Mouse (Mus musculus): ENCODE results near the gene Ggt5. TPM values are rescaled to one million over a fixed set of nuclear protein-coding genes. Genes with fewer than 3 reads are reported as not detected.

The Ggt5 gene
- total RNA-seq, 2 experiments from 2014 or later = 2.7 to 3.8 TPM

DNA sequence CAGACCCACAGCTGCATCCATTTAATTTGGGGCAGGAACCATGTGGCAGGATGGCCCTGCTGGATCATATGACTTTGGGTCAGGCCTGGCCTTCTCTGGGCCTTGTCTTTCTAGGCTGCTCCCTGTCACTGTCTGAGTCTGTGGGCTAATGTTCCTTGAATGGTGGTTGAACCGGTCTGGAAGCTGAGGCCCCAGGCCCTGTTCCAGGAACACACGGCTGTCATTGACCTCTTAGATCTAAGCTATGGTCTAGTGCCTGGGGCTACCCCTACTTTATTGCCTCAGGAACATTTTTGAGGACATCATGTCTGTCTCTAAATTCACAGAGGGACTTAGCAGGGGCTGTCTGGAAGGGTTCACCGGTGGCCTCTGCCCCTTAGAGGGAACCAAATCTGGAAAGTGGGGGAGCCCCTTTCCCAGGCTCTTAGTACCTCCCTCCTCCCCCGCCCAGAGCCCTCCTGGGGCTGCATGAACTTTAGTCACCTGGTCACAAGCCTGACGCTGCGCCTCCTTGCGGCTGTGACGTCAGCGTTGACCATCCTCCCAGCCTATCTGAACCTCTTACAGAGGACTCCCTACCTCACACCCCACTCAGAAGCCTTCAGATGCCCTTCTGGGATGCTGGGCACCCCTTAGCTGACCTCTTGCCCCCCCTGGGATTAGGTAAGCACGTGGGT is 18.0 kb upstream of the Ggt5 start:
- no peak for DNase-seq (ENCODE audit: extremely low spot score in 1 of 2, low spot score in 2 of 2)

DNA sequence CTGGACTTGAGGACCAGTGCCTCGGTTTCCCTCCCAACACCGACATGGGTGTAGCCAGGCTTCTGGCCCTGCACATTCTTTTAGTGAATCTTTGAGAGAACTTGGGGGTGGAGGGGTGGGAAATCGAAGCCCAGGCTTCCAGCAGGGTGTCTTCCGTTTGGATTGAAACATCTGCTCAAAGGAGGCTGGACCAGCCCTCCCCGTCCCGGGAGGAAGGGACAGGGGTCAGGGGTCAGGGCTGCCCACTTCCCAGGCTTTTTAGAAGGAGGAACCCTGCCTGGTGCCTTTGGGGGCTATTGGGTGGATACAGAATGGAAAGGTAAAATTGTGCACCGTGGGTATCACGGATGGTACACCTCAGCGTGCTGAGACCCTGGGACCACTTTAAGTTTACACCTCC is 17.2 kb upstream of the Ggt5 start:
- DNase-seq (ENCODE audit: extremely low spot score in 1 of 2, low spot score in 2 of 2) = no peak
- H3K27ac ChIP-seq = no peak overlapping the region
- TF ChIP-seq CTCF (IDR thresholded peaks at IDR 0.05) = no peak
- intact Hi-C loops (cut with DNase I) = no loop called here
- H3K4me3 ChIP-seq = no peak overlapping the region

More for the DNA sequence above, 18.0 kb upstream of the Ggt5 start:
- Histone ChIP-seq H3K27ac (no peak overlapping the region), H3K4me3 (no peak overlapping the region)
- intact Hi-C loops (cut with DNase I) = no loop called here
- TF ChIP-seq CTCF (IDR thresholded peaks at IDR 0.05) = no peak

DNA sequence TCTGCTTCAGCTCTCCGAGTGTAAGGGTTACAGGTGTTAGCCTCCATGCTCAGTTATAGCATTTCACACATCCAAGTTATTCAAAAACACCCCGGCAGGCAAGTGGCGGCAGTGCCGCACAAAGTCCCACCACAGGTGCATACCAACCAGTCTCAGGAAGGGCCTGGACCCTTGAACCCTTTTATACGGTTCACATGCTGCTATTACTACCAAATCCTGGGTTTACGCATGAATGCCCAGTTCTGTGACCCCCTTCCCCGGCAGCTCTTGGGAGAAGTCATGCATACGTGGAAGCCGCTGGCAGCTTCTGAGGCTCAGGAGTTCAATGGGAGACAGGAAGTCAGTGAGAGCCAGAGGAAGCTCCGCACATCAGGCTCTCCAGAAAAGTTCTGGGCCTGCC is 16.0 kb upstream of the Ggt5 start:
- no peak overlapping the region for H3K4me3 ChIP-seq
- DNase-seq (ENCODE audit: extremely low spot score in 1 of 2, low spot score in 2 of 2) = no peak
- TF ChIP-seq CTCF (IDR thresholded peaks at IDR 0.05) = no peak
- no peak overlapping the region for H3K27ac ChIP-seq
- intact Hi-C loops (cut with DNase I) = no loop called here

DNA sequence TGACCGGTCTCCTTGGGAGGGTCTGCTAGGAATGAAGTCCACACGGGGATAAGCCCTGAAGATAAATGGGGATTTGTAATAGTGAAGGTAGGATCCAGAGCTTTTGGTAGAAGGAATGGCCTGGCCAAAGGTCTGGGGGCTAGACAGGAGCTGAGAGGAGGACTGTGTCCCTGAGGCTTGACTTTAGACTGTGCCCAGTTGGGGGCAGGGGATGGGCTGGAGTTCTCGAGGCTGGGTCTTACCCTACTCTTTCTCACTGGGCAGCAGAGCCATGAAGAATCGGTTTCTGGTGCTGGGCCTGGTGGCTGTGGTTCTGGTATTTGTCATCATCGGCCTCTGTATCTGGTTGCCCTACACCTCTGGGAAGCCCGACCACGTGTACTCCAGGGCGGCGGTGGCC is 15.2 kb upstream of the Ggt5 start:
- no peak for TF ChIP-seq CTCF (IDR thresholded peaks at IDR 0.05)
- intact Hi-C loops (cut with DNase I) = no loop called here
- Histone ChIP-seq H3K27ac (no peak overlapping the region), H3K4me3 (no peak overlapping the region)
- no peak for DNase-seq (ENCODE audit: extremely low spot score in 1 of 2, low spot score in 2 of 2)

DNA sequence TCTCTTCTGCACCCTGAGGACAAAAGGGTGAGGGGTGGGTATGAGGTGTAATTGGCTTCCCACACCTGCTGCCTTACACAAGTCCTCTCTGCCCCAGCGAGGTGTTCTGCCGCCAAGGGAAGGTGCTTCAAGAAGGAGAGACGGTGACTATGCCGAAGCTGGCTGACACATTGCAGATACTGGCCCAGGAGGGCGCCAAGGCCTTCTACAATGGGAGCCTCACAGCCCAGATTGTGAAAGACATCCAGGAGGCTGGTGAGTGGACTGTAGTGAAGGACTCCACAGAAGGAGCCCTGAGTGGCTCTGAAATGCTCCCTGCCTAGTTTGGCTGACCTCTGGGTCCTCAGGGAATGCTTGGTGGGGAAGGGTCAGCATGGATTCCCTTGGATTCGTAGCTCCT is 10.0 kb upstream of the Ggt5 start:
- no peak overlapping the region for H3K27ac ChIP-seq
- no peak overlapping the region for H3K4me3 ChIP-seq
- TF ChIP-seq CTCF (IDR thresholded peaks at IDR 0.05) = no peak
- no peak for DNase-seq (ENCODE audit: extremely low spot score in 1 of 2, low spot score in 2 of 2)
- intact Hi-C loops (cut with DNase I) = no loop called here

DNA sequence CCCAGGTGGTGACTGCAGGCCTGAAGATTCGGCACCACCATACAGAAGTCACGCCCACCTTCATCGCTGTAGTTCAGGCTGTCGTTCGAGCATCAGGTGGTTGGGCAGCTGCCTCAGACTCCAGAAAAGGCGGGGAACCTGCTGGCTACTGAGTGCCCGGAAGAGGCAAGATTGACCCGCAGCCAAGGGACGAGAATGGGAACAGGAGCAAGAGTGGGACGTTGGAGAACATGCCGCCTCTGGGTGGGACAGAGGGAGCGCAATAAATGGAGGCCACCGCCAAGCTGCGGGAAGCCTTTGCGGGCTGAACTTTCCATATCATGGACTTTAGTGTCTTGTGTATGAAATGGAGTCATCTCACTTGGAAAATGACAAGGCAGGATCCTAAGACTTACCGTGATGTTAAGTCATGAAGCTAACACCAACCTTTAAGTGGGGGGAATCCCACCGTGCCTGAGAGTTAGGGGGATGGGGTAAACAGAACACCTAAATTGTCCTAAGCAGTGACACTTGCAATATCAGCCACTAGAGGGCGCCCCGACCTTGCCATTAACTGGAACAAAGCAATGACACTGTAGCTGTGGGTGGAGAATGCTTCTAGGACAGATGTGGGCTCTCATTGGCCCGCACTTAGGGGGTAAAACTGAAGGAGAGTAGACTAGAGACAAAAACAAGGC is 3.1 kb upstream of the Ggt5 start:
- Histone ChIP-seq H3K27ac (no peak overlapping the region), H3K4me3 (no peak overlapping the region)
- intact Hi-C loops (cut with DNase I) = loop anchor here (1.0 to 5.0 kb wide), 6 partner anchors 49 to 365 kb away; partner anchors contain the start of genes Cabin1 and Gstt2
- DNase-seq (ENCODE audit: extremely low spot score in 1 of 2, low spot score in 2 of 2) = peak; percentile 82 to 89
- peak; percentile 97 for TF ChIP-seq CTCF (IDR thresholded peaks at IDR 0.05)

DNA sequence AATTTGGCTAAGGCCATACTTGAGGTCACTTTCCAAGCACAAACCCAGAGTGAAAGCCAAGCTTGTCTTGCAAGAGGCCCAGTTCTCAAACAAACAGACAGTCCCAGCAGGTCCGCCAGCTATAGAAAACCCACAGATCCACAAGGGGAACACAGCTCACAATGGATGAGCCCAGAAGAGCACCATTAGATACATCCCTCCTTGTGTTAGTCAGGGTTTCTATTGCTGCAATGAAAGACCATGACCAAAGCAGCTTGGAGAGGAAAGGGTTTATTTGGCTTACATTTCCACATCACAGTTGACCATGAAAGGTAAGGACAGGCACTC is 2.6 kb upstream of the Ggt5 start:
- Histone ChIP-seq H3K4me3 (no peak overlapping the region), H3K27ac (no peak overlapping the region)
- no peak for TF ChIP-seq CTCF (IDR thresholded peaks at IDR 0.05)
- intact Hi-C loops (cut with DNase I) = loop anchor here (1.0 to 5.0 kb wide), 6 partner anchors 49 to 364 kb away; partner anchors contain the start of genes Cabin1 and Gstt2
- no peak for DNase-seq (ENCODE audit: extremely low spot score in 1 of 2, low spot score in 2 of 2)

DNA sequence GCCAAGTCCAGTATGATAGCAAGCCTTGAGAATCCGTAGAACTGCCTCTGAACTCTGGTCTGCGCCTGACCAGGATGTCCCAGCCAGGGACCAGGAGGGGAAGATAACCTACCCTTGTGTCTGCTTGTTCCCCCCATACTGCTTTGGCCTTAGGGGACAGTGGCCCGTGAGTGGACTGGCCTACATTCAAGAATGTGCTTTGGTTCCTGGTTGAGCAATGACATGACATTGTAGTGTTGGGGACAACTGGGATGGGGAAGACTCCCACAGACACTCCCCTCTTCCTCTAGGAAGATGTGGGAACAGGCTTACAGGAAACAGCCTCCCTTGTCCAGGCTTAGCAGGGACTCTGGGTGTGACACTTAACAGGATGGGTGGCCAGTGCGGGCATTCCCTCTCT is 1.4 kb upstream of the Ggt5 start:
- H3K4me3 ChIP-seq = no peak overlapping the region
- DNase-seq (ENCODE audit: extremely low spot score in 1 of 2, low spot score in 2 of 2) = no peak
- intact Hi-C loops (cut with DNase I) = loop anchor here (2.0 to 5.0 kb wide), 4 partner anchors 120 to 363 kb away; partner anchors contain the start of genes Cabin1 and Gstt2
- H3K27ac ChIP-seq = no peak overlapping the region
- no peak for TF ChIP-seq CTCF (IDR thresholded peaks at IDR 0.05)

DNA sequence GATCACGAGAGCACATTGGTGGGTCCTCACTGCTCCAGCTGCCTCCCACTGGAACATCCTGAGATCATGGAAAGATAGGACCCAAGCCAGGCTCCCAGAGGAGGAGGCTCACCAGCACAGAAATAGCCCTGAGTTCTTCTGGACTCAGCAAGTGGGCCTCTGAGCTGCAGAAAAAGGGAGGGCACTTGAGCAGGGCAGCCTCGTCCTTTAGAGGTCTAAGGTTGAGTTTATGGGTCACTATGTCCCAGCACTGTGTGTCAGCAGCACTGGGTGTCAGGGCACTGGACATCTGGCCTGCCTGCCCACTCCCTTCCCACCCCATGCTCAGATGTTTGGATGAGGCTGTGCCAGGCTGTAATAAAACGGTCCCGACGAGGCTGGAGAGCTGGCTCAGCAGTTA is 804 bp upstream of the Ggt5 start:
- no peak for DNase-seq (ENCODE audit: extremely low spot score in 1 of 2, low spot score in 2 of 2)
- intact Hi-C loops (cut with DNase I) = loop anchor here (5.0 kb wide), 2 partner anchors 119 to 249 kb away; partner anchors contain the start of gene Gstt2
- H3K27ac ChIP-seq = no peak overlapping the region
- no peak overlapping the region for H3K4me3 ChIP-seq
- TF ChIP-seq CTCF (IDR thresholded peaks at IDR 0.05) = no peak

DNA sequence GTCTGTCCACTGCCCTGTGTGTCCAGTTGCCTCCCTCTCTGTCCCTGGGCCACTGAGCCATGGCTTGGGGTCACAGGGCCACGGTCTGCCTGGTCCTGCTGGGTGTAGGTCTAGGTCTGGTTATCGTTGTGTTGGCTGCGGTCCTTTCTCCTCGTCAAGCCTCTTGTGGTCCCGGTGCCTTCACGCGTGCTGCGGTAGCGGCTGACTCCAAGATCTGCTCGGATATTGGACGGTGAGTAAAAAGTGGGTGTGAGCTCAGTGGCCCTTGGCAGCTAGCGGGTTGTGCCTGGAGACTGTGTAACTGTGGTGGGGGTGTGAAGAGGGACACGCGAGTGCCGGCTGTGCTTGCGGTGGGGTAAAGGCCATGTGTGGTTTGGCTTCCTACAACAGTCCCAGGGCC is 511 bp downstream of the Ggt5 start:
- Histone ChIP-seq H3K4me3 (peak overlapping the region; percentile 7; the same call in 1 of the 2 replicates), H3K27ac (no peak overlapping the region; the same call in 1 of the 2 replicates)
- intact Hi-C loops (cut with DNase I) = loop anchor here (5.0 kb wide), 2 partner anchors 118 to 248 kb away; partner anchors contain the start of gene Gstt2

DNA sequence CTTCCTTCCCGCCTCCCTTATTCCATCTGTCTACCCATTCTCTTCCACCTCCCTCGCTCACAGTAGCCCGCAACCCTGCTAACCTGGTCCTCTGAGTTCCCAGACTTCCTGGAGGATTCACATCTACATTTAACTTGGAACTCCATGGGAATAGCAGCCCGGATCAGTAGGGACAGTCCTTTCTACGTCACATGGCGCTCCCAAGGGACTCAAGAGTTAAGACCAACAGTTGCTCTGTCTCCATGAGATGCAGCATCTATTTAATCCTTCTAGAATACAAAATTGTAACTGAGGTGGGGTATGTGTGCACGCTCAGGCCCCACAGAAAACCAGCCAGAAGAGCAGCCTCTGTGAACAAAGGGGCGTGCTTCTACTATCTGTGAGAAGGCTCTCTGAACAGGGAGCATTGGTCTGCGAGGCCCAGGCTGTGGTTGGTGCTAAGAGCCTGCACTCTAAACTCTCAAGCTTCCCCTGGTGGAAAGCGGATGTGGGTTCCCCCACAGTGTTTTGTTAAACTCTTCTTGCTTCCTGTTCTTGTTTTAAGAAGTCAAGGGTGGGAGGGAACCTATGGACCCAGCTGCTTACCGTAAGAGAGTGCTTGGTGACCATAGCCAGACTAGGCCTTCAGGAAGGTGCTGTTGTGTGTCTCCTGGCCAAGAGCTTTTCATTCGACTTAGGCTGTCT is 2.2 kb downstream of the Ggt5 start:
- no peak for DNase-seq (ENCODE audit: extremely low spot score in 1 of 2, low spot score in 2 of 2)
- Histone ChIP-seq H3K27ac (no peak overlapping the region), H3K4me3 (no peak overlapping the region)
- TF ChIP-seq CTCF (IDR thresholded peaks at IDR 0.05) = no peak; the same call in 1 of the 2 replicates
- intact Hi-C loops (cut with DNase I) = no loop called here

More for the DNA sequence above, 511 bp downstream of the Ggt5 start:
- no peak for TF ChIP-seq CTCF (IDR thresholded peaks at IDR 0.05)
- DNase-seq (ENCODE audit: extremely low spot score in 1 of 2, low spot score in 2 of 2) = no peak

DNA sequence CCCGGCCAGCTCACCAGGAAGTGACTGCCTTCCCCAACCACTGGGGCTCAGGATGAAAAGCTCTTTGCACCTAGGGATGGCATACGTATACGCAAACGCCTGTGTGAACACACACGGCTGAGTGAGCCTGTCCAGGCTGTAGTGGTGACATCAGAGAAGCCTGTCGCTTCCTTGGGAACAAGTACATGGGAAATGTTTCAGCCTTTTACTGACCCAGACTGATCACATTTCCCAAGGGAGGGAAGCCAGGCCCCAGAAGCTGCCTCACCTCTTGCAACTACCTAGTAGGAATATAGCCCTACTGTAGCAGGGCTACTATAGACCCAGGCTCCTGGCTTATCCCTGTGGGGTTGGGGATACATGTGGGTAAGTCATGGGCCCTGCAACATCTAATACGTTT is 3.4 kb downstream of the Ggt5 start:
- Histone ChIP-seq H3K4me3 (no peak overlapping the region), H3K27ac (no peak overlapping the region)
- no peak for TF ChIP-seq CTCF (IDR thresholded peaks at IDR 0.05)
- intact Hi-C loops (cut with DNase I) = no loop called here
- no peak for DNase-seq (ENCODE audit: extremely low spot score in 1 of 2, low spot score in 2 of 2)

All from left cerebral cortex, adult 2 months (tissue).